Mouse (Mus musculus): Measurements from ENCODE around the gene Hsd17b2.

Hsd17b2 gene

DNA sequence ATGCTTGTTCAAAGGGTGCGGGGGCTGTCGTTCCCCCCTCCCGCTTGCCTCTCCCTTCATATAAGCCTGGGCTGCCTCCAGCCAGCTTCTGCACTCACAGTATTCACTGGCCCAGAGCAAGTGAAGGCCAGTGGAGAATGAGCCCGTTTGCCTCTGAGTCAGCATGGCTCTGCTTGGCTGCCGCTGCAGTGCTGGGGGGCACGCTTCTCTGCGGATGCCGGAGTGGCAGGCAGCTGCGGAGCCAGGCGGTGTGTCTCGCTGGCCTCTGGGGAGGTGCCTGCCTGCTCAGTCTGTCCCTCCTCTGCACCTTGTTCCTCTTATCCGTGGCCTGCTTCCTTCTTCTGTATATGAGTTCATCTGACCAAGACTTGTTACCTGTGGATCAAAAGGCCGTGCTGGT lies at the start of gene Hsd17b2:
TSS of gene Hsd17b2 (plus strand) at position 46 of the 400 bp plus-strand sequence.
- in situ Hi-C loops (cut with MboI, MseI): no loop called here

DNA sequence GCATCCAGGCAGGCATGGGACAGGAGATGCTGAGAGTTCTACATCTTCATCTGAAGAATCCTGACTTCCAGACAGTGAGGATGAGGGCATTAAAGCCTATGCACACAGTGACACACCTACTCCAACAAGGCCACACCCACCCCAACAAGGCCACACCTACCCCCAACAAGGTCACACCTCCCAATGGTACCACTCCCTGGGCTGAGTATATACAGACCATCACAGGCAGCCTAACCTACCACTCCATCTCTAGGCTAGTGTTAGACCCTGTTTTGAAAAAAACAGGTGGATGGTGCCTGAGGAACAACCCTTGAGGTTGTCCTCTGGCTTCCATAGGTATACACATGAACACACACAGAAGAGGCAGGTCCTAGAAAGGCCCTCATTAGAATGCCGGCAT lies 49.4 kb upstream of the Hsd17b2 start:
- in situ Hi-C loops (cut with MboI, MseI): no loop called here

DNA sequence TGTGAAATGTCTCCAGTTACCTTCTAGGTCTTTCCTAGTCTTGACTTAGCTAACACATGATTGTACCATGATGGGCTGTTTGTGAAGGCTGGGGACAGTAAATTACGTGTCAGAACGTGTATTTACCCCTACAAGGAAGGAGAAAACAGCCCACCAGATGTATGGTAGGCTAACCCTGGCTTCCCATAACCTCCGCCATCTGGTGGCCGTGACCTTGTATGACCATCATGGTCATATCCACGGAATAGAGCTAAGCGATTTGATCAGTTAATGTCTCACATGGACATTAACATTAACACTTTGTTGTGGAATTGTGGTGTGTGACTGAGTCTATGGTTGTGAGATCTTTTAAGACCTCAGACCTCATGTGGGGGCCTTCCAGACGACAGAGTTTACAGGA lies 42.7 kb upstream of the Hsd17b2 start:
- in situ Hi-C loops (cut with MboI, MseI): no loop called here

DNA sequence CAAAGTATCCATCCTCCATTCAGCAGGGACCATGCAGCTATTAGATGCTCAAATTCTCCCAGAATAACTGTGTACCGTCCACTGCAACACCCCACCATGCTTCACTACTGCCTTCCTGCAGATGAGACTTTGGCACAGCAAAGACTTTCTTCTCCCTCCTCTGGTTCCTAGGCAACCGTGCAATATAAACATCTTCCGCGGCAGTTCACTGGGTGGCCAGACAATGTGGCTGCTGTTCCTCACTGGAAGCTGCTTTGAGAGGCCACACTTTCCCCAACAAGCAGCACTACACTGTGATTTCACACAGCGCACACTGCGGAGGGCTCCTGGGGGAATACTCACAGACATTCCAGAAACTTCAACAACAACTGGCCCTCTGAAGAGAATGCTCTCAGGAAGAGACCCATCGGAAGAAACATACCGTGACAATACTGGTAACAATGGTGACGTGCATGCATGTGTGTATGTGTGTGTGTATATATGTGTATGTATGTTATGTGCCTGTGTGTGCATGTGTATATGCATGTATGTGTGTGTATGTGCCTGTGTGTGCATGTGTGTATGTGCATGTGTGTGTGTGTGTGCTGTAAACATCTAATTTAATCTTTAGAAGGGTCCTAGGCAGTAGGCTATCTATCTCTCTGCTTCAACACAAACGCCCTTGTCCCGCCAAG lies 41.2 kb upstream of the Hsd17b2 start:
- in situ Hi-C loops (cut with MboI, MseI): no loop called here

DNA sequence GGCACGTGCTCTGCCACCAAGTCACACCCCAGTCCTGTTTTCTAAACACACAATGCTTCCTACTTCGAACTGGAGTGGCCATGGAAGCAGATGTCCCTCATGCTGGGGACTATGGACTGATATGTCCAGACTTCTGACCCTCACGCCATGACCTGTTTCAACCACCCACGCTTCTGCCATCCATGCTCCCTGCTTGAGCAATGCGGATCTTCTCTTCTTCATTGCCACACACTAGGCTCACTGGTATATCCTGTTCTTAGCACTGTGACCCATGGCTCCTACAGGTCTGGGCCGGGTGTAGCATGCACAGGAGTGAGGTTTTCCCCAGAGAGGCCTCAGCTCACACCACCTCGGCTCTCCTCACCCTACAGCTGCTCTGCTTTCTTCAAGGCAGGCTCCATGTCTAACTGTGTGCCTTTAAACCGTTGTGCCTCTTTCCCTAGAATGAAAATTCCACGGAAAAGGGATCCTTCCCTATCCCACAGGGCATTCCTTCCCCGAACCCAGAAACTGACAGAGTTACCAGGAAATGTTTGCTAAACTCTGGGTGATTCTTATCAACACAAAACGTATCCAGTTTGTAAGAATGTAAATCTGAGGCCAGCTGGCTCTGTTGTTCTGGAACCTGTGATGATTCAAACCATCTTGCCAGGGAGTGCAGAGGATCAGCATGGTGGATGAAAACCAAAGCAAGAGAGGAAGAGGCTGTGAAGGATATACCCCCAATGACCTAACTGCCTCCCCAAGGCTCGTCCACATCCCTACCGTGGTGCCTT lies 34.2 kb upstream of the Hsd17b2 start:
- in situ Hi-C loops (cut with MboI, MseI): no loop called here

DNA sequence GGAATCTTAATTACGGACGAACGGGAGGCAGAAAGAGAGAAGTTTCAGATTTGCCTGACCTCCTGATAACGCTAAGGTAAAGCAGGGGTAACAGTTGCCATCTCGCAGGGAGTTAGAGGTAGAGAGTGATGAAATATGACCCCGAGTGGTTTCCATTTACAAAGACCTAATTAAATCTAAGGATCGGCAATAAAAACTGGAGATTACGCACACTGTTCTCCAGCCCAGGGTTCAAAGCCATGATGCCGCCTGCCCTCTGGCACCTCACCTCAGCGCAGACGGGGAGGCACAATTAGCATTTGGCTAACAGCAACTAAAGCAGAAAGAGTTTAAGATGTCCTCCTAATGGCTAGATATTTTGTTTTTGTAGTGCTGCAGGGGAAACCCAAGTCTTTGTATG lies 31.2 kb upstream of the Hsd17b2 start:
- in situ Hi-C loops (cut with MboI, MseI): no loop called here

DNA sequence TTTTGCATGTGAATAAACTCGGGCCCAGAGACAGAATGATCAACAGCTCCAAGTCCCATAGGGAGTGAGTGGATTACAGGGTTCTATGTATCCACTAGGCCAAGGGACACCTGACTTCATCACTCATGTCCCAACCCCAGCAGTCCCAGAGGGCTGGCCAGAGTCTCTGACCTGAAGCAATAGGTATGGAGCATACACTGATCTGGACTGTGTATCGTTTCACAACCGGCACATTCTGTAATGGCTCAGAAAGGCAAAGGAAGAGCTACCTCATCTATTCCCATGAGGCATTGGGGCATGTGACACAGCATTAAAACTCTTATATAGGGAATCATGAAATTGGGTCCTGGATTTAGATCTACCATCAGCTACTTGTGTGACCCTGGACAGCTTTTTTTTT lies 29.1 kb upstream of the Hsd17b2 start:
- in situ Hi-C loops (cut with MboI, MseI): no loop called here

DNA sequence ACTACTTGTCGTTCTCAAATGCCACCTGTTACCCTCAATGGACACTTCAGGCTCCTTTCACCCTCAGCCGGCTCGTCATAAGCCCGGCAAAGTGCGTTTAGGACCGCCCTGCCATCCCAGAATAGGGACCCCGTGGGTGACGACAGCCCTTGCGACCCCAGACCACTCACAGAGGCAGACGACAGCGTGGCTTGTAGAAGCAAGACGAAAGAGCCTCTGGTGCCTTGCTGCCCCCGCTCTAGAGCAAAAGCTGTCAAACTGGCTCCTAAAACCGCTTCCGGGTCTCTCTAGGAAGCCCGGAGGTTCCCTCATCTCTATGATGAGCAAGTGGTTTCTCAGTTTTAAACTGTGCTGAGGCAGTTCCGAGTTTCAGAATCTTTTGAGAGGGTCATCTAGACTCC lies 28.3 kb upstream of the Hsd17b2 start, which contains the start of gene Sdr42e1:
TSS of gene Sdr42e1 (minus strand) at position 260 of the 401 bp plus-strand sequence.
- in situ Hi-C loops (cut with MboI, MseI): no loop called here

DNA sequence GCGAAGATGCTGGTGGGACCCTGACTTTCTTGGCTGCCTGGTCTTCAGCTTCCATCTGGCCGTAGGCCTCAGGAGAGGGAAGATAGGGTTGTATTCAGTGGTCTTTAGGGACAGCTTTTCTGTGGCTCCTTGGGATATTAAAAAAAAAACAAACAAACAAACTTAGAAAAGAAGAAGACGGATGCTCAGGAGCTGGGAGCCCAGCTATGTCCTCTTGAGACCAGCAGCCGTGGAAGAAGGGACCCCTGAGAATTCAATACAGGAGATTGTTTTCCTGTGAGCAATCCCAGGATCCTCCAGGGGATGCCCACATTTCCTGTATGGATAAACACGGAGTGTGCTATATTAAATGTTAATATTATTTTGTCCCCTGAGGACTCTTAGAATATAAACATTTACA lies 26.5 kb upstream of the Hsd17b2 start:
- in situ Hi-C loops (cut with MboI, MseI): no loop called here

DNA sequence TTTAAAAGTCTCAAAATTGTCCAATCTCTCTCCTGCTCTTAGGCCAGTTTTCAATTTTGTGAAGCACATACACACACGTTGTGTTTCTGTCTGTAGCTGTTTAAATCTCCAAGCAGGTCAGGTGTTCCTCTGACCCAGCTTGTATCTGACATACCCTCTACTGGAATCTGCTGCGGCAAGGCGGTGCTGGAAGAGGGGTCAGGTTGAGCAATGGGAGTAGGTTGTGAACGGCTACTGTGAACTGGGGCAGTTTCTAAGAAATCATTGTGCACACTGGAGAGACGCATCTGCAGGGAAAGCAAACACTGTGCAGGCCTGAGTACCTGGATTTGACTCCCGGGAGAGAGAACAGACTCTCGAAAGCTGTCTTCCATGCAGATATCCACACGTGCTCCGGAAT lies 25.2 kb upstream of the Hsd17b2 start:
- in situ Hi-C loops (cut with MboI, MseI): no loop called here

DNA sequence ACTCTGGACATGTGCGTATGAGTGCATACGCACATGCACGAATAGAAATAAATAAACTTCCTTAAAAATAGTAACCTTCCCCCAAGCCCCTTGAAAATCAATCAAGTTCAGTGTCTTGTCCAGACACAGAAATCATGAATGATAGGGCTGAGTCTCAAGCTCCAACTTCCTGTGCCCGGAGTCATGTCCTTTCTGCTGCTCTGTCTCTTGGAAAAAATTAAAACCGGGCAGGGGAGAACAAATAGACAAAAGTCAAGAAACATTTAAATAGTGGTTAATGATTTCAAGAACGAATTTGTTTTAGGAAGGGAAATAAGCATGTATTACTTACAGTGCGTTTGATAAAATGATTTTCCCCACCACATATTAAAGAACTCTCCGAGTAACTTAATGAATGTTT lies 24.7 kb upstream of the Hsd17b2 start:
- in situ Hi-C loops (cut with MboI, MseI): no loop called here

DNA sequence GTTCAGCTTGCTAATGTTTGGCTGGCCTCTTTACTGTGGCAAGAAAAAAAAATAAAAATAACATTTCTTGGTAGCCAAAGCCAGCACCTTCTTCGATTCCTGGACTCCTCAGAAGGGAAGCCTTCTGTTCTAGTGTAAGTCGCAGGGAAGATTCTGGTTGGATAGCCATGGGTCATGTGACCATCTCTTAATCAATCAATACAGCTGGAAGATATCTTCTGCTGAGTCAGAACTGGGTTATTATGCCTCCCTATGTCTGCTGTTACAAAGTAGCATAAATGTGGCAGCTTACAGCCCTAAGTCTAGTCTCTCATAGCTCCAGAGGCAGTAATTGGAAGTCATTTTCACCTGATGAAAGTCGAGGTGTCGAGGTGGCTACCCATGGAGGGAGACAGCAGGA lies 23.1 kb upstream of the Hsd17b2 start:
- in situ Hi-C loops (cut with MboI, MseI): no loop called here

DNA sequence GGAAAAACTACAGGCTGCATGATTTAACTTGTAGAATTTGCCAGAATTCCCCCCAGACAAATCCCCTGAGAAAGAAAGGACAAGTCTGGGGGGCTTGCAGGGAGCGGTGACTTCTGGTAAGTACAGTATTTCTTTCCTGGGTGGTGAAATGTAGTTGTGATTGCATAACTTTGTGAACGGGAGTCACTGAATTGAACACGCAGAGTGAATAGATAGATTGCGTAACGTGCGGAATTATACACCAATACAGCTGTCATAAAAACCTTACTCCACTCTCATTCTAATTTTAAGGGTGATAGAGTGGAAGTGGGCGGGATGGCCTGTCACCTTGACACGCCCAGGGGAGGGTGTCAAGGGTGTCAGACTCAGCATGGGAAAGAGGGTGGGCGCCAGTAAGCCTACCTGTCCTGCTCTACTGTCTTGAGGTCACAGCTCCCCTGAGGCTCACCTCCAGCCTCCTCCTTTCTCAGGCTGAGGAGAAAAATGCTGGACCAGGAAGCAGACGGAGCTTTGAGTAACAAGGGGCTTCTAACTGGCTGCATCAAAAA lies 17.7 kb upstream of the Hsd17b2 start:
- in situ Hi-C loops (cut with MboI, MseI): no loop called here

DNA sequence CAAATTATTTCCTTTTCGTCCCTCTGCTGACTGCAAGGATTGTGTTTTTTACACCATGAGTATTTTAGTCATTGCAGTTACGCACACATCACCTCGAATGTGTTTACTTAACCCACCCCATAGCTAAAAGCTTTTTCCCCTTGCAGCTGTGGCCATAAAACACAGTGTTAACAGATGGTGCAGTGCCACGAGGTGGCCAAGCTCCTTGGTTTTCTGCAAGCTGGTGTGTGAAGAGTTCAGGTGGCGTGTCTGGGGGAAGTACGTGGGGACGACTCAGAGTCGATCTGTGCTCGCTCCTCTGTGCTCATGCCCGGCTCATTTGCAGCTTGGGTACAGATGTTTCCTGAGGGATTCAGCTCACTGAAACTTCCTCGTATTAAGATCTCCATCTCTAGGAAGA lies 17.2 kb upstream of the Hsd17b2 start:
- in situ Hi-C loops (cut with MboI, MseI): no loop called here

DNA sequence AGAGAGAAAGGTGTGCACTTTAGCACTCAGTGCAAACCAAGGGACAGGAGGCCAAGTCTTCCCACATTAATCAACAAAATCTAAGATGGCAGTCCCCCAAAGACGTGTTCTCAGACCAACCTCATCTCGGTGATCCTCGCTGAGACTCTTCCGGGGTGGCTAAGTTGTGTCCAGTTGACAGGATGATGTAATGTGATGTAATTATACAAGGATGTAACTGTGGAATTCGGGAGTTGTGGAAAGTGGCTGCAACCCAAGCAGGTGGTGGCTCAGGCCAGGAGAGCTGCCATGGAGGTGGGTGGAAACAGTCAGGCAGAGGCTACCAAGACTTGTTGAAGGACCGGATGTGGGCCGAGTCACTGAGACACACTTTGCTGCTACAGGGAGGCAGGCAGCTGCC lies 13.8 kb upstream of the Hsd17b2 start:
- in situ Hi-C loops (cut with MboI, MseI): no loop called here

DNA sequence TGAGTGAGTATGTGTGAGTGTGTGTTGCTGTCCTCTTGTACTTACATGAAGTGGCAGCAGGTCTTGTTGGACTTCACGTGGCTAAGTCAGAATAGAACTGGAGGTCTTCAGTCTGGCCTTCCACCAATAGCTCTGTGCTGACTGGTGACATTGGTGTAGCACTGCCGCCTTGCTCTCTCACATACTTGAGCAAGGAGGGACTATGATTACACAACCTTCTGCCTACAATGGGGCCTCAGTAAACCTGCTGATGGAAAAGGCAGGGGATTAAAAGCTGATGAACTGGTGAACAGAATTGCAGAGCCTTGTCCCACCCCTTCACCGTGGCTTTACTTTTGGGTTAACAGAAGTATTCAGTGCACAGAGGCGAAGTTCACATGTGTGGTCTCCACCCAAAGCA lies 9.6 kb upstream of the Hsd17b2 start:
- in situ Hi-C loops (cut with MboI, MseI): no loop called here

DNA sequence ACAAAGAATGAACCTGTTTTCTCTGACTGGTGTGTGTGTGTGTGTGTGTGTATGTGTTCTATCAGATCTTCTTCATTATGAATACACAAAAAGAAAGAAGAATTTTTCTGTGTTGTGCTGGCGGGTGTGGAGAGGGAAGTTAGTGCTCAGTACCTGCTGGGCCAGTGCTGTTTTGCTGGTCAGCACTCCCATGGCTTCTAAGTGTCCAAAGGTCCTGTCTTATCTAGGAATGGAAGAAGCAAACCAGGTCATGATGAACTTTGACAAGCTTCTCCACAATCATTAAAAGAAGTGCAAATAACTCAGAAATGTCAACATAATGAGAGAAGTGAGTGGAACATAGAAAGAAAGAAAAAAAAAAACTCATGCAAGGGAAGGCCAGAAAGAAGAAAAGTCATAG lies 6.1 kb upstream of the Hsd17b2 start:
- in situ Hi-C loops (cut with MboI, MseI): no loop called here

DNA sequence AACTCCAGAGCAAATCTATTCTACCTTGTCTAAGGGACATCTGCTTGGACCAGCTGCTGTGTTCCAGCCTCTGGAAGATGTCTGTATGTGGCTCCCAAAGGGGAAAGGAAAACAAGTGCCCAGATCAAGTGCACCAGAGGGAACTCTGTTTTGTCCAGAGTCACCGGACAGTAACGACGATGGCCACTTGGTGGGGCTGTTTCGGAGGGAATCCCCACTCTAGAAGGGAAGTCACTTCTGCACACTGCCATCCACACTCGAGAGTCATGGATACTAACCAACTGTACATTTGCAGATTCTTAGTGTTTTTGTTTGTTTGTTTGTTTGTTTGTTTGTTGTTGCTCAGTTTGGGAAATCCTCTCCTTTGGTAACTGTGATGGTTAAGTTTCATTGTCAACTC lies 4.5 kb upstream of the Hsd17b2 start:
- in situ Hi-C loops (cut with MboI, MseI): no loop called here

DNA sequence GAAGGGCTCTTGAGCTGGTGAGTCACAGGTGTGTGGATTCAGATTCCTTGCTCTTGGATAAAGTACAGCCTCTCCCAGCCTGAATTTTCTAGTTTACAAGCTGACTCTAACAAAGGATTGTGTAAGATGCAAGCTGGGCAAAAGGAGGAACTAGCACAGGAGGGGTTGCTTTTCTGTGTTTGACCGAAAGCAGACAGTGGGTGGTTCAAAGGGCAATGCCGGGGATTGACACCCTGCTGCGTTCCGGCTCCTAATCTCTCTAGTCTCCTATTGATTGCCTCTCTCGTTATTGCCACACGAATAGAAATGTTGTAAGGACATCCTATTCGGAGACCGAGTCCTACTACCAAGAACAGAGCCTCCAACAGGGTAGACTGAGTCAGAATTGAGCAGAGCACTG lies 1.0 kb upstream of the Hsd17b2 start:
- in situ Hi-C loops (cut with MboI, MseI): no loop called here

DNA sequence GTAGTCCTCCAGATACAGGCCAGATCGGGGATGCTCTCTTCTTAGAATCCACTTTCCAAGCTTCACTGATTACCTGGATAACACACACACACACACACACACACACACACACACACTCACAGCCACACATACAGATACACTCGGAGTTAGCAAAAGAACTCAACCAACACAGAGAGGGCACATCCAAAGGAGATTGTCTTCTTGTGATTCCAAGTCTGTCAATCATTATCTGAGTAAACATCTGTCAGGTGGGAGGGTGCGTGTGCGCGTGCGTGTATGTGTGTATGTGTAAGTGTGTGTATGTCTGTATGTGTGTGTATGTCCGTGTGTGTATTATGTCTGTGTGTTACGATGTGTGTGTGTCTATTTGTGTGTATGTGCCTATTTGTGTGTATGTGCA lies 458 bp upstream of the Hsd17b2 start:
- in situ Hi-C loops (cut with MboI, MseI): no loop called here

DNA sequence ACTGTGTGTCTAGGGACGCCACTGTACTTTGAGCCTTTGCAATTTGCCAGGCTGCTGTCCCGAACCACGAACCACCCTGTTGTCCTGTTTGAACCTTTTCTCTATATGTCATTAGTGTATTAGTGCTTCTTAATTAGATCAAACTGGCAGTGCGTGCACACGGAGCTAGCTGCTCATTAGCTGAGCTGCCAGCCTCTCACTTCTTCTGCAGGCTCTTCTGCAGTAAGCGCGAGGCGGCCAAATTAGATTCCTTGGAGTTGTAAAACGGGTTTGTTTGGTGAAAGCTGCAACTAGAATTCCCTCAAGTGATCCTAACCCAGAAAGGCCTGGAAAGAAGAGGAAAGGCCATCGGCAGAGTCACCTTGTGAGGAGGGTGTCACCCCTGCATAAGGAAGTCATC lies 997 bp downstream of the Hsd17b2 start:
- in situ Hi-C loops (cut with MboI, MseI): no loop called here

DNA sequence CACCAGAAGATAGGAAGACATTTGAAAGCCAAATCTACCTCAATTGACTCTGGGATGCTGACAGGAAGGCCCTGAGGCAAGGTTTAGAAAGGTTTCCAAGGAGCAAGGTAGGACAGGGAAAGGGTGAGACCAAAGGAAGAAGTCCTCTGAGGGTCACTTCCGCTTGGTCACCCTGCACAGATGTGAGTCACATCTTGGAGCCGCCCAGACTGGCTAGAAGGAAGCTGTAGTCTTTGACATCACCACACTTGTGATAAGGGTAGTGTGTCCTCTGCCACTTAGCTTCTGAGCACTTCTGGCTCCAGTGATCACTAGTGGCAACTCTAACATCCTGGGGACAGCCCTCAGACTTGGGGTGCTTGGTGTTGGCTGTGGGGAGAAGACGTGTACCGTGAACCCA lies 4.4 kb downstream of the Hsd17b2 start:
- in situ Hi-C loops (cut with MboI, MseI): no loop called here

DNA sequence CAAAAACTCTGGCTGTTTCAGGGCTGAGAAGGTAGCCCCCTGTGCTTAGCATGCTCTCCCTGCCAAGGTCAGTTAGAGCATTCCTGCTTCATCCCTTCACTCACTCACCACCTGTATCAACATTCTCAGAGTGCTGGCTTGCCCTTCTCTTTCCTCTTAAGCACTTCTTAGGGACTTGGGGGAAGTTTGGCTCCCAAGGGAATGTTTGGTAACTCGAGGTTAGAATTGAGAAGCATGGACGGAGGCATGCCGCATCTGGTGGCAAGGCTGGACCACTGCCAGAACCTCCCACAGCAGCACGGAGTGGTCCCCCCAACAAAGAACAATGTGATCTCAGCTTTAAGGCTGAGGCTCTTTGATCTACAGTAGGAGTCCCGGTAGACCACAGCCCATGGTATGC lies 10.5 kb downstream of the Hsd17b2 start:
- in situ Hi-C loops (cut with MboI, MseI): no loop called here
